Mouse (Mus musculus) retina, postnatal 7 days (tissue): ENCODE results near the gene Dhps.
"Not testable (repeated sequence)": the region's sequence is repeated elsewhere in the genome, so short reads cannot be mapped to it uniquely, and the experiment has no call there.

Experiments
- DNase-seq: peaks from one replicate; pipeline ENCODE4 v3.0.0-alpha.2; 2012; ENCODE audit warnings: low read depth, low spot score

The Dhps gene

DNA sequence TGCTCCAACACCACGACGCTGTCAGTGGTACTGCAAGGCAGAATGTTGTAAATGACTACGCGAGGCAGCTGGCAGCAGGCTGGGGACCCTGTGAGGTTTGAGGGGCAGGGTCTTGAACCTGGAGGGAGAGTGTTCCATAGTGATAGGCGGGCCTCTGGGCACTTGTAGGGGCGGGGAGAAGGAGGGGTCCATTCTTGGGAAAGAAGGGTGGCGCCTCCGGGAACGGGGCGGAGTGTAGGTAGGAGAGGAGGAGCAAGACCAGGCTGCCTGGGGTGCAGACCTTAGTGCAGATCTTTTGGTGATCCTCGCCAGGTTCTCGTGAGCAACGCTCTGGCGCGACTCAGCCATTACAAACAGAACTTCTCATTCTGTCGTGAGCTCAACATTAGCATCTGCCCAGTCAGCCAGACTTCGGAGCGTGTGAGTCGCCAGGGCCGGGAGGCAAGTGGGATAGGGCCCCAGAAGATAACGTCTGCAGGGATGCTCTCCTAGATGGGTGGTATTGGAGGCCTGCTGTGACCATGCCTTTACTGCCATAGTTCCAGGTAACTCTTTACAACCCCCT is 20.1 kb downstream of the Dhps start:
- no peak for DNase-seq

- no peak for DNase-seq
Observed at GRCm38 (mm10) chr8:85095051-85095450, 23.5 kb downstream of the Dhps start.

DNA sequence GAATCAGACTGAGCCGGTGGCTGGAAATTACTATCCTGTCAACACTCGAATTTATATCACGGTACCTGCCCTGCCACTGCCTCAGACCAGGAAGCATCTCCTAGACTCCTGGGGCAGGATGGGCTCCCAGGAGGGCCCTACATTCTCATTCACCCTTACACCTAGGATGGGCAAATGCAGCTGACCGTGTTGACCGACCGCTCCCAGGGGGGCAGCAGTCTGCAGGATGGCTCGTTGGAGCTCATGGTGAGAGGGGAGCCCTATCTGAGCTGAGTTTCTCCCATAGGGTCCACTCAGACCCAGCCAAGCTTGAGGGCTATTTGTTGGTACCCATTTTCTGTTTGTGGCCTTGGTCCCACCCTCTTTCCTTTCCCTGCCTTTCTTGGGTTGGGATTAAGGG is 24.0 kb downstream of the Dhps start:
- DNase-seq, result no peak

DNA sequence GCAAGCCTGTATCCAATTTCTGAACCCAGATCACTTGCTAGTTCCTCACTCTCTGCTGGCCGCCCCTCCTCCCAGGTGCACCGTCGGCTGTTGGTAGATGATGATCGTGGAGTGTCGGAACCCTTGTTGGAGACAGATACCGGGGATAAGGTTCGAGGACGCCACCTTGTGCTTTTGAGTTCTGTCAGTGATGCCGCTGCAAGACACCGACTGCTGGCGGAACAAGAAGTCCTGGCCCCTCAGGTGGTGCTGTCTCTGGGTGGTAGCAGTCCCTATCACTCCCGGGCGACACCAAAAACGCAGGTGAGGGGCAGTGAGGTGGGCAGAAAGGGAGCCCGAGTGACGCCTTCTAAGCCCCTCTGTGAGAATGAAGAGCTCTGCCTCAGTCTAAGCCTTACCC is 24.6 kb downstream of the Dhps start:
- DNase-seq, result no peak

DNA sequence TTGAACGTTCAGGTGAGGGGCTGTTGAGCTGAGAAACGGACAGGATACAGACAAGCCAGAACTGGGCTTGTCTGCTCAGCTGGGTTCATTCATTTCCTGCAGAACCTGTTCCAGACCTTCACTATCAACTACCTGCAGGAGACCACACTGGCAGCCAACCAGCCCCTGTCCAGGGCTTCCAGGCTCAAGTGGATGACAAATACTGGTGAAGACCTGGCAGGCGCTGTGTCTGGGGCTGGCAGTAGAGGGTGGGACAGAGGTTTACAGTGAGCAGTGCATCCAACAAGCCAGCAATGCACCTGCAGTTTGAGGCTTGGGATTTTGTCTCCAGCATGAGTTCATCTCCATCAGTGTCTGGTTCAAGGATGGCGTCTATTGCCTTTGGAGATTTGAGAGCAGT is 25.3 kb downstream of the Dhps start:
- DNase-seq, result no peak

DNA sequence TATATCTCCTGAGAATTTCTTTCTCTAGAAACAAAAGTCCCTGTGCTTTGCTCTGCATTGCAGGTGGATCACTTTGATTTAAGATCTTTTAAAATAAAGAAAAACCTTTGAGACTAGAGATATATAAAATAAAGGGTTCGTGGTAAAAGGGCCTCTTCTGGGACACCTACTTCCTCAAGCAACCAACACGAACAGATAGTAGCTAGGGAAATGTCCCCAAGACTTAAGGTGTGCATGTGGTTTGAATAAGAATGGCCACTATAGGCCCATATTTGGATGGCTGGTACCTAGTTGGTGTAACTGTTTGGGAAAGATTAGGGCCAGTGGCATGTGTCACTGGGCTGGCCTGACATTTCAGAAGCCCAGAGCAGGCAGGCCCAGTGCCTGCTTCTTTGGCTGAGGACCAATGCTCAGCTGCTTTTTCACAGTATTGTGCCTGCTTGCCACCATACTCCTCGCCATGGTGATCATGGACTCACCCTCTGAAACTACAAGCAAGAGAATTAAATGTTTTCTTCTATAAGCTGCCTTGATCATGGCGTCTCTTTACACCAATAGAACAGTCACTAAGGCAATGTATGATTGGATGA is 28.6 kb downstream of the Dhps start:
- no peak for DNase-seq

- DNase-seq, result no peak
Observed at GRCm38 (mm10) chr8:85113241-85113640, 41.7 kb downstream of the Dhps start.

DNA sequence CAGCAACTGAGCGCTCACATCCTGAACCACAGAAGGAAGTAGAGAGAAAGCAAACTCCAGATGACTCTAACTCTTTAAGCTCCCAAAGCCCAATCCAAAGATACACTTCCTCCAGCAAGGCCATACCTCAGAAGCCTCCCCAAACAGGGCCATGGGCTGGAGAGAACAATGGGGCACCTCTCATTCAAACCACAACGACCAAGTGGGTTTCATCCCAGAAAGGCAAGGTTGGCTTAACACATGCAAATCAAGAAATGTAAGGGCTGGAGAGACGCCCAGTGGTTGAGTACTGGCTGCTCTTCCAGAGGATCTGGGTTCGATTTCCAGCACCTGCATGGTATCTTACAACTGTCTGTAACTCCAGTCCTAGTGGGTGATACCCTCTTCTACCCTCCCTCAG is 43.9 kb downstream of the Dhps start:
- no peak for DNase-seq

GRCm38 (mm10) chr8:85116984-85117383 is 45.4 kb downstream of the Dhps start:
- DNase-seq, result no peak

- peak; percentile 61 for DNase-seq
Observed at GRCm38 (mm10) chr8:85119052-85119981, 47.8 kb downstream of the Dhps start.

DNA sequence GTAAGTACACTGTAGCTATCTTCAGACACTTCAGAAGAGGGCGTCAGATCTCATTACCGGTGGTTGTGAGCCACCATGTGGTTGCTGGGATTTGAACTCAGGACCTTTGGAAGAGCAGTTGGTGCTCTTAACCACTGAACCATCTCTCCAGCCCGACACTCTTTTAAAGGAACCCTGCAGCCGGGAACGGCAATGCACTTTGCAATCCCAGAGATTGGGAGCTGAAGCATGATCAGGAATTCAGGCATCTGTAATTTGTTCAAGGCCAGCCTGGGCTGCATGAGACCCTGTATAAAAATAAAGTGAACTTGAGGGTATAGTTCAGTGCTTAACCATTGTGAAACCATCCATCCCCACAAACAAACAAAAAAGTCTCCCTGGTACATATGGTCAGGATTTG is 48.7 kb downstream of the Dhps start:
- DNase-seq, result not testable (repeated sequence)

- no peak for DNase-seq
Observed at GRCm38 (mm10) chr8:85122995-85123394, 51.4 kb downstream of the Dhps start, which contains the start of gene Zfp791. TSS of gene Zfp791 (minus strand) at chr8:85123095.

DNA sequence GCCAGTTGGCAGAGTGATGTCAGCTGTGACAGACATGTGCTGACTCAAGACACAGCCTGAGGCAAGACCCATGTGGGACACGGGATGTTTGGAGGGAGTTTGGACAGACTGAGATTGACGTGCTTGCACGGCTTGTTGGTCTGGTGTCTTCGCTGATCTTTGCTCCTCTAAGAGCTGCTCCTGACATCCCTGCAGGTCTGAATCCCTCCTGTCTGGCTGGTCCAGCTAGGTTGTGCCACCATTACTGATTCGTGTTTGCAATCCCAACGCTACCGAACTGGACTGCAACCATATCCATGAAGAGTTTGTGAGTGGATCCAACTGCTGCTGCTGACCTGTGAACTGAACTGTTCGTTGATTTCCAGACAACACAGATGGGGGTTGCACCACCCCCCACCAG is 52.1 kb downstream of the Dhps start:
- no peak for DNase-seq
